Mouse (Mus musculus) midbrain, embryonic 12.5 days (tissue): ENCODE measurements around the gene Ufd1. TPM values are rescaled to one million over a fixed set of nuclear protein-coding genes. Genes with fewer than 3 reads are reported as not detected.

ENCODE experiments used
- ATAC-seq: fragments of 200-750 bp; cut with Nextera tagmentation; 2 replicates; pipeline ENCODE4 v1.8.0; 2017; ENCODE audit warnings: low read depth, moderate TSS enrichment, moderate library complexity; ENCODE audit not compliant: low FRiP score
- H3K27ac ChIP-seq: fragments of 300-500 bp; sonication (generic); replicated peaks from 2 replicates; pipeline ENCODE4 v1.5.1; 2016; ENCODE audit warnings: mild to moderate bottlenecking
- H3K27me3 ChIP-seq: fragments of 300-500 bp; sonication (generic); 2 replicates; pipeline ENCODE4 v1.6.1; 2016; ENCODE audit warnings: mild to moderate bottlenecking
- H3K36me3 ChIP-seq: fragments of 300-500 bp; sonication (generic); 2 replicates; pipeline ENCODE4 v1.6.1; 2016
- H3K4me1 ChIP-seq: fragments of 300-500 bp; sonication (generic); 2 replicates; pipeline ENCODE4 v1.6.1; 2016
- H3K4me2 ChIP-seq: fragments of 300-500 bp; sonication (generic); replicated peaks from 2 replicates; pipeline ENCODE4 v1.6.1; 2016; ENCODE audit warnings: mild to moderate bottlenecking, moderate library complexity
- H3K4me3 ChIP-seq: fragments of 300-500 bp; sonication (generic); 2 replicates; pipeline ENCODE4 v1.5.1; 2016; ENCODE audit warnings: mild to moderate bottlenecking
- H3K9ac ChIP-seq: fragments of 300-500 bp; sonication (generic); replicated peaks from 2 replicates; pipeline ENCODE4 v1.6.1; 2016; ENCODE audit warnings: mild to moderate bottlenecking, moderate library complexity
- H3K9me3 ChIP-seq: fragments of 300-500 bp; sonication (generic); 2 replicates; pipeline ENCODE4 v1.6.1; 2016; ENCODE audit warnings: mild to moderate bottlenecking
- WGBS: fragments of 180-500 bp; shearing (Covaris S2); methylation state at CpG from one replicate; pipeline ENCODE4 v1.1.7; 2016; 5-methylcytosine and 5-hydroxymethylcytosine counted together
- polyA plus RNA-seq: library from polyadenylated mRNA; unstranded; fragments of >200 nt; fragmentation: Nextera tagmentation; extraction: Ambion mirVana; gene quantifications from 2 replicates; pipeline ENCODE4 v1.2.1, GENCODE M21; 2016

The Ufd1 gene
- polyA plus RNA-seq, 1 experiment from 2014 or later, result 107 TPM

DNA sequence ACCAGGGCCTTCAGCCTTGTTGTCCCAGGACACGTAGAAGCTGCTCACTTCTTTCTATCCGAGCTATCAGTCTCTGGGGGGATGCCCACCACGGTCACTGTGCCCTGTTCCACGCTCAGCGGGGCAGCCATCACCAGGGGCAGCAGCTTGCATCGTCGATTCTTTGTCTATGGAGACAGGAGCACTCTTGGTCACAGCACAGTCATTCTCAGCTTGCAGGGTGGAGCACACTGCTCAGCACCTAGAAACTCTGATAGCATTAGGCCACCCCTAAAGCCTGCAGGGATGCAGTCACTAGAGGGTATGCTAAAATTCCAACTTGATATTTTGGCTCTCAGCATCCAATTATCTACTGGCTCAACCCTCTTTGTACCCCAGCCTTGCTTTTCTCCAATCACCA is 26.6 kb upstream of the Ufd1 start:
- ATAC-seq, result no peak
- peaks cover 70% of the 10 kb centered on the region for H3K36me3 ChIP-seq
- H3K27ac ChIP-seq, result no peak overlapping the region
- H3K9ac ChIP-seq, result no peak overlapping the region
- no peaks in the 10 kb centered on the region for H3K9me3 ChIP-seq
- H3K4me2 ChIP-seq, result no peak overlapping the region
- 93% methylated on average over 7 of the region's 7 CpGs for WGBS
- H3K4me3 ChIP-seq, result no peak overlapping the region
- H3K4me1 ChIP-seq, result no peaks in the 10 kb centered on the region
- H3K27me3 ChIP-seq, result peaks cover 1% of the 10 kb centered on the region

DNA sequence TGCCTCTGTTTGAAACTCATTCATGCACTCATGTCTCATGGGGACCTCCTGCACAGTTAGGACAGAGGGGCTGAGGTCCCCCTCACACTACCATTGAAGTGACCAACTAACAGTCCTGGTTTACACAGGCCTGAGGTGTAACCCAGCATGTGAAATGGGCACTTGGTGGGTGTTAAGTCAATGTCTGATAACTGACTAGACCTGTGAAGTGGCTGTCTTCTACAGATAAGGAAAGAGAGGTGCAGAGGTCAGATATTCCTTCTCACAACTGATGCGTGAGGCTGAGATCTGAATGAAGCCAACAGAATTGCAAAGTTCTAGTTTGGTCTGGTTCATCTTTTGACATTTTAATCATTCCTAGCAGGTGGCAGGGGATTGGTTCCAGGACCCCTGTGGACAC is 26.1 kb upstream of the Ufd1 start:
- Histone ChIP-seq H3K36me3 (peaks cover 69% of the 10 kb centered on the region), H3K27me3 (no peaks in the 10 kb centered on the region), H3K27ac (no peak overlapping the region), H3K9ac (no peak overlapping the region), H3K9me3 (no peaks in the 10 kb centered on the region), H3K4me3 (no peak overlapping the region), H3K4me2 (no peak overlapping the region), H3K4me1 (no peaks in the 10 kb centered on the region)
- ATAC-seq, result no peak
- 82% methylated on average over 1 of the region's 1 CpGs for WGBS

DNA sequence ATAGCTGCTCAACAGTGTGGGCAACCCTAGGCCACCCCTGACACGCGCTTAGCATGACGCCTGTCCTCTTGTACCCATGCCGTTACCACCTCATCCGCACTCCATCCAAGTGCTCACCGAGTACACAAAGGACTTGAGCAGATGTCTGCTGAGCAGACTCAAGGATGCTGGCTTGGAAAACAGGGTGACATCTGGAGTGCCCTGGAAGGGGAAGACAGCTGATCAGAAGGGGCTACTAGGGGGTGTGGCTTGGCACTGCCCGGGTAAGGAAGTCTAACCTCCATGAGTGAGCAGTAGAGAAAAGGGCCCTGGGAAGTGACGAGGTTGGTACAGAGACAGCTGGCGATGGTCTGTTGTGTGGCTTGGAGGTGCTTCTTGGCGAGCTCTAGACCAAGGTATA is 24.9 kb upstream of the Ufd1 start:
- Histone ChIP-seq H3K4me1 (no peaks in the 10 kb centered on the region), H3K36me3 (peaks cover 64% of the 10 kb centered on the region)
- WGBS, result 92% methylated on average over 10 of the region's 10 CpGs

DNA sequence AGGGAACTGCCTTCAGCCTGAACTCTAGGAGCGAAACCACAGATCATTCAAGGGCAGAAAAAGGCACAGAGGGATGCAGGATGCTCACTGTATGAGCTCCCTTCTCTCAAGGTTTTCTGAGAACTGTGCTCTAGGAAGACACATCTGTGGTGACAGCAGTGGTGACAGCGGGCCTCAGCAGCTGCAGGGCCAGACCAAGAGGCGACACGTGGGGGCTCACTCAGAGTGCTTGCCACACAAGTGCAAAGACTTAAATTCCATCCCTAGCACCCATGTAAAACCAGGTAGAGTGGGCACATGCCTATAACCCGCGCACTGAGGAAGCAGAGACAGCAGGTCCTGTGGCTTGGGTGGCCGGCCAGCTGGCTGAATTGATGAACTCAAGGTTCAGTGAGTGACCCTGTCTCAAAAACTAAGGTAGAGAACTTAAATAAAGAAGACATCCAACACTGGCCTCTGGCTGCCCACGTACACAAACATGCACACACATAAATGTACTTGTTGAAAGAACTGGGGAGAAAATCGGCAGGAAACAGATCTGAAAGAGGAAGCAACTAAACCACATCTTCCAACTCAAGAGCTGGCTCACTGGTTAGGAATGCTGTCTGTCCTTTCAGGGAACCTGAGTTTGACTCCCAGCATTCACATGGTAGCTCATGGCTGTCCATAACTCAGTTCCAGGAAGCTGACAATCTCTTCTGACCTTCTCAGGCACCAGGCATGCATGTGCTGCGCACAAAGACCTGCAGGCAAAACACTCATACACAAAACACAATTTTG is 22.8 kb upstream of the Ufd1 start:
- Histone ChIP-seq H3K4me3 (no peak overlapping the region), H3K9ac (no peak overlapping the region), H3K36me3 (peaks cover 68% of the 10 kb centered on the region), H3K27ac (no peak overlapping the region), H3K27me3 (no peaks in the 10 kb centered on the region), H3K9me3 (no peaks in the 10 kb centered on the region), H3K4me2 (no peak overlapping the region), H3K4me1 (no peaks in the 10 kb centered on the region)
- 92% methylated on average over 10 of the region's 10 CpGs for whole genome bisulfite sequencing
- ATAC-seq, result no peak

More for the DNA sequence above, 24.9 kb upstream of the Ufd1 start:
- no peaks in the 10 kb centered on the region for H3K27me3 ChIP-seq
- H3K4me3 ChIP-seq, result no peak overlapping the region
- no peak overlapping the region for H3K27ac ChIP-seq
- H3K9ac ChIP-seq, result no peak overlapping the region
- no peaks in the 10 kb centered on the region for H3K9me3 ChIP-seq
- no peak for ATAC-seq
- H3K4me2 ChIP-seq, result no peak overlapping the region

DNA sequence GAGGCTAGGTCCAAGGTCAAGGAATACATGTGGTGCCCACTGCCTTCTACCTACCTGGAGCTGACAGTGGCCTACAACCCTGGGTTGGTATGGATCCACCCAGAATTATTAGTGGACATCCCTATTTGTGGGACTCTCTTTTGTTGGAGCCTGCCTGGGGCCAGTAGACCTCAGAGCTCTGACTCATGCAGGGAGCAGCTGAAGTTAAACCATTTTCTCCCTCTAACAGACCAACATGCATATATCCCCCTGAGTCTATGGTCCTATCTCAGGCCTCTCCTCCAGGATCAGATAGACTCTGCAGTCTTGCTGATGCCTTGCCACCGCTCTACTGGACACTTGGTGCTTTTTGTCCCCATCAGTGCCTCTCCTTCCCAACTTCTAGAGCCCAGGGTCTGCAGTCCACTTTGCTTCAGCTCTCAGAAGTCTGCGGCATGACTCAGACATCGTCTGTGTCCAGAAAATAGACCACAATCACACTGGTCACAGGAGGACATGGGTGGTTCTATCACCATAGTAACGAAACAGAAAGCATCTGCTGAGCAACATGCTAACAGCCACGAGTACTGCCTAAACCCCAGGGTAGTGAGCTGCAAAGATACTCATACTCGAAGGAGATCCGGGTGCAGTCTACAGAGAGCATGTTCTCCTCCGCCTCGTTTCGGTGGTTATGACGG is 16.2 kb upstream of the Ufd1 start:
- no peaks in the 10 kb centered on the region for H3K9me3 ChIP-seq
- no peak overlapping the region for H3K4me2 ChIP-seq
- no peak overlapping the region for H3K9ac ChIP-seq
- no peaks in the 10 kb centered on the region for H3K27me3 ChIP-seq
- H3K4me3 ChIP-seq, result no peak overlapping the region
- 91% methylated on average over 11 of the region's 11 CpGs for WGBS
- H3K27ac ChIP-seq, result no peak overlapping the region
- ATAC-seq, result no peak
- H3K4me1 ChIP-seq, result no peaks in the 10 kb centered on the region
- peaks cover 76% of the 10 kb centered on the region for H3K36me3 ChIP-seq

DNA sequence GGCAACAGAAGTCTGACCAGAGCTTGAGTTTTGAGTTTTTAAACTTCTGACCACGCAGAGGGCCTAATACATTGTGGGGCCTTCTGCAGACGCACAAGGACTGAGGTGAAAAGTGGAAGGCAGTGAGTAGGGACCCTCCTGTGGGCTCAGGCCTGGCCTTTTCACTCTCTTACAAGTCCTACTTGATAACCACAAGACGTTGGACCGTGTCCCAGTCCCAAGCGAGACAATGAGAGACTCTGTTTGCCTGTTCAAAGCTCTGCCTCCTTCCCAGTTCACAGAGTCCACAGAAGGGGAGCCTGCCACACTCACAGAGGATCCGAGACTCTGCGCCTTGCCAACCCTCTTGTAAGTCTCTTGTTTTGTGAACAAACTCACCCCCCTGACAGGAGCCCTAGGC is 14.9 kb upstream of the Ufd1 start:
- peaks cover 83% of the 10 kb centered on the region for H3K36me3 ChIP-seq
- no peak for ATAC-seq
- H3K4me2 ChIP-seq, result no peak overlapping the region
- WGBS, result 94% methylated on average over 7 of the region's 7 CpGs
- no peak overlapping the region for H3K9ac ChIP-seq
- no peaks in the 10 kb centered on the region for H3K27me3 ChIP-seq
- no peak overlapping the region for H3K4me3 ChIP-seq
- no peak overlapping the region for H3K27ac ChIP-seq
- no peaks in the 10 kb centered on the region for H3K4me1 ChIP-seq
- H3K9me3 ChIP-seq, result no peaks in the 10 kb centered on the region

DNA sequence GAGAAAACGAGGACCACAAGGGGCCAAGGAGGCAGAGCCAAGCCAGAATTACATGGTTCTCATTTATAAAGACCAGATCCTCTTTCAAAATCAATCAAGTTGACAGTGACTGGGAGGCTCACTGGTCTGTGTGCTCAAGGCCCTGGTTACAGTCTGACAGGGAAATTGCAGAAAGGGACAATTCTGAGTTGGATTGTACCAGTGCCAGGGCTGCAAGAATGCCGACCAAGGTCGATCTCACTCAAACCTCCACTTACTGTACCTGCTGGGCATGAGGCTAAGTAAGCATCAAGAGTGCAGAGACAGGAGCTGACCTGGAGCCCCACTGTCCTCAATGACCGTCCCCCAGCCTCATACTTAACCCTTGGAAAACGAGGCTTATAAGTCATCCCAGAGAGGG is 13.4 kb upstream of the Ufd1 start:
- WGBS, result 89% methylated on average over 5 of the region's 5 CpGs
- H3K4me3 ChIP-seq, result no peak overlapping the region
- H3K9ac ChIP-seq, result no peak overlapping the region
- H3K4me2 ChIP-seq, result no peak overlapping the region
- H3K27me3 ChIP-seq, result no peaks in the 10 kb centered on the region
- H3K9me3 ChIP-seq, result no peaks in the 10 kb centered on the region
- H3K4me1 ChIP-seq, result no peaks in the 10 kb centered on the region
- H3K27ac ChIP-seq, result no peak overlapping the region
- no peak for ATAC-seq
- peaks cover 72% of the 10 kb centered on the region for H3K36me3 ChIP-seq

DNA sequence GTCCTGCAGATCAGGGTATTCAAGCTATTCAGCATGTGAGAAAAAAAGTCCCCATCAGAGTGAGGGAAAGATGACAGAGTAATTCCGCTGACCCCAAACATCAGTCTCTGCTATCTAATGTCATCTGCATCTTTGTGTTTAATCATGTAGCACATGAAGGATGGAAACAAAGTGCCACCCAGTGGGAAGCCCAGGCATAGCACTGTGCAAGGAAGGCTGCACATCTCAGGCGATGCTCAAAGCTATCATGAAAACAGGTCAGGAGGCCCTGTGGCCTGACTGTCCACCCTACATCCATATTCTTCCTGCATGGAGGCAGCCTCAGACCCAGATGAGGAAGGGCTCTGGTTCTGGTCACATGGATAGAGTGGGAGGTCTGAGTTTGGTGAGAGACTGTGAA is 12.7 kb upstream of the Ufd1 start:
- Histone ChIP-seq H3K36me3 (peaks cover 65% of the 10 kb centered on the region), H3K27me3 (no peaks in the 10 kb centered on the region), H3K4me2 (no peak overlapping the region), H3K4me3 (no peak overlapping the region), H3K27ac (no peak overlapping the region), H3K9me3 (no peaks in the 10 kb centered on the region), H3K9ac (no peak overlapping the region), H3K4me1 (no peaks in the 10 kb centered on the region)
- ATAC-seq, result peak; percentile 47; the same call in 1 of the 2 replicates
- 84% methylated on average over 2 of the region's 2 CpGs for WGBS

DNA sequence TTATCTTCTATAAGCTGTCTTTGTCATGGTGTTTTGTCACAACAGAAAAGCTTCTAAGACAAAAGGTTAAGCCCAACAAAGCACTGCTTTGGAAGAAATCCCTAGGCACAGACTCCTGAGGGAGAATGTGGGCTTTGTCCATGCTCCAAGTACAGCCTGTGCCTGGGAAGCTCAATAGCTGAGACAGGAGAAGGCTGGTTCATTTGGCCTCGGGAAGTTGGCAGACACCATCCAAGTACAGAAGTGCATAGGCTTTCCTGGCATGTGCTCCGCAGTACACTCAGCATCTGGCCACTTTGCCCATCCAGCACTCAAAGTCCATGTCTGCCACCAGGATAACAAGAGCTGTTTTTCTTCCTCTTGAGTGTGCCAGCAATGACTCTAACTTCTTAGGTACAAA is 5.8 kb upstream of the Ufd1 start:
- Histone ChIP-seq H3K36me3 (peaks cover 54% of the 10 kb centered on the region), H3K27ac (no peak overlapping the region), H3K9me3 (no peaks in the 10 kb centered on the region), H3K9ac (no peak overlapping the region), H3K4me3 (no peak overlapping the region), H3K27me3 (no peaks in the 10 kb centered on the region), H3K4me2 (no peak overlapping the region), H3K4me1 (peaks cover 5% of the 10 kb centered on the region; the same call in 1 of the 2 replicates)
- 86% methylated on average over 2 of the region's 2 CpGs for WGBS
- no peak for ATAC-seq

DNA sequence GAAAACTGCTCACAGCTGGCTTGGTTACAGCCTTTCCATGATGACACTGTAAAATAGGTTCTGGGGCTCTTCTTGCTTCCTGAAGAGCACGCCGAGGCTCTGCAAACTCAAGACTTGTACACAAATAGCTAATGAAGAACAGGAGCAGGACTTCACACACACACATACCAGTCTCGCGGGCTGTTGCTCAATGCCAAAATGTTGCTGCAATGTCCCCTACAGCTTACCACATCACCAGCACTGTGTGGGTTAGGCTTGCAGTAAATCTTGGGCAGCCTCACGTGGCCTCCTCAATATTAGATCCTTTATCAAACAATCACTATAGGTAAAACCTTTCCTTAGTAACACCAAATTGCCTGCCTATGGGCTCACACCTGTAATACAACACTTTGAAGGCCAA is 2.6 kb upstream of the Ufd1 start:
- Histone ChIP-seq H3K4me3 (no peak overlapping the region), H3K4me1 (peaks cover 23% of the 10 kb centered on the region), H3K9me3 (no peaks in the 10 kb centered on the region), H3K4me2 (no peak overlapping the region), H3K27me3 (no peaks in the 10 kb centered on the region), H3K9ac (no peak overlapping the region), H3K27ac (no peak overlapping the region), H3K36me3 (peaks cover 42% of the 10 kb centered on the region)
- no peak for ATAC-seq
- 93% methylated on average over 5 of the region's 5 CpGs for WGBS

DNA sequence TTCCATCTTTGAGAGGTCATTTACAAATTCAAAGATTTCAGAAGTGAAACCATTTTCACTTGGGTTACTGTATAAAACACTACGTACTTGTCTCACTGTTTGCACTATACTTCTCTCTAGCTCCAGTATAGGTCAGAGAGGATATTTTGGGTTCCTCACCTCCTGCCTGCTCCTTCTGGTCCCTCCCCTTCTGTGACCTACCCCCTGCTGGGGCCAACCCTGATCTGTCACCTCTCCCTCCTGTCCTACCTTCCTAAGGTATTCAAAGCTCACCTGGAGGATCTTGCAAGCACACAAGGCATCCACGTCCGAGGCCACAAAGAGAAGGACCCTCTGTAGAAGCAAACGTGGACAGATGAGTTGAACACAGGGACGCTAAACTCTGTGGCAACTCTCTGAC is 547 bp upstream of the Ufd1 start:
- ATAC-seq, result peak; percentile 7
- Histone ChIP-seq H3K4me2 (peak overlapping the region; percentile 84), H3K27ac (no peak overlapping the region), H3K9ac (peak overlapping the region; percentile 63), H3K9me3 (no peaks in the 10 kb centered on the region), H3K27me3 (no peaks in the 10 kb centered on the region), H3K36me3 (peaks cover 46% of the 10 kb centered on the region), H3K4me1 (peaks cover 24% of the 10 kb centered on the region), H3K4me3 (peak overlapping the region; percentile 84)
- WGBS, result 4% methylated on average over 5 of the region's 5 CpGs

DNA sequence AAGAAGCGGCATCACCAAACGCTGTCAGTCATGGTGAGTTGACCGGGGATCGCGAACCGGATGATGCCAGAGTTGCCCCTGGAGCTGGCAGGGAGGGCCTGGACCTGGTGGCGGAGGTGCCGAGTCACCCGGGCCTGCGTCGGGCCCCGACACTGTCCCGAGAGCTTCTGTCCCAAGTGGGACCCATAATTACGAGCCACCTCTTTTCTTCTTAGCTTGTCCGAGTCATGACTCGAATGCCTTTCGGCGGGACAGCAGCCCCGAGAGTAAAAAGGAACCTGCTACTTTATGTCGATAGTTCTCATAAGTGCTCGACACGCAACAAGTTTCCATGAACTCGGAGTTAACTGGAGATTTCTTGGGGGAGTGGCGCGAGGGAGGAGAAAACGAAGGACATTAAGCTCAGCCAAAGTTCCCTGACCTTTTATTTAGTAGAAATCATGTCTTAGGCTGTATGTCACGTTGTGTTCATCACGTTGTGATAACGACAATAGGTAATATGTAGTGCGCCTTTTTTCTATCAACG is 869 bp downstream of the Ufd1 start:
- Histone ChIP-seq H3K36me3 (peaks cover 47% of the 10 kb centered on the region), H3K9me3 (no peaks in the 10 kb centered on the region), H3K27me3 (no peaks in the 10 kb centered on the region), H3K4me1 (peaks cover 24% of the 10 kb centered on the region), H3K4me3 (peak overlapping the region; percentile 84), H3K9ac (peak overlapping the region; percentile 84), H3K27ac (peak overlapping the region; percentile 61; the same call in 1 of the 2 replicates), H3K4me2 (peak overlapping the region; percentile 84)
- ATAC-seq, result peak; percentile 64
- WGBS, result 3% methylated on average over 31 of the region's 31 CpGs
